Mouse (Mus musculus): ENCODE measurements around the gene Cd300c.

- no peak for TF ChIP-seq CTCF (IDR thresholded peaks at IDR 0.05; ENCODE audit: extremely low read depth, insufficient read depth, low read length)
- TF ChIP-seq POLR2A (IDR thresholded peaks at IDR 0.05; ENCODE audit: extremely low read depth, insufficient read depth, low read length) = no peak
Observed at GRCm38 (mm10) chr11:114960369-114960768, 8.6 kb downstream of the Cd300c start.

All from cortical plate, adult 2 months (tissue).